ENCODE assay signal across 10 mouse cellular contexts in genomic region chr7:122470370-122471280, GRCm38 (mm10).
DNase-seq lines count a peak whose midpoint lies in the region; ATAC-seq lines count a peak whose summit lies in the region.
"Had no signal": no experiment of that assay in that cellular context is flagged by ENCODE, and none has a peak within 500 bp of the region (broad histone marks: within the 10 kb centered on the region; RNA-seq: fewer than 3 reads in every experiment).

No protein-coding gene starts in this region.

- ATAC-seq in intestine, embryonic 14.5 days (replicated peaks; ENCODE audit: low FRiP score, low TSS enrichment, low read depth), result 0 out of 2 replicates have a peak, but pooled peaks have one; percentile 66
- ATAC-seq in intestine, embryonic 15.5 days, result no peak
- peak; percentile 60 for ATAC-seq in inflammation-experienced regulatory T-cells, adult 6 months
- no peak; the same call in 1 of the 2 replicates for ATAC-seq in midbrain, embryonic 14.5 days (ENCODE audit: low FRiP score, low TSS enrichment)

- no peaks in the 10 kb centered on the region for H3K36me3 ChIP-seq in intestine, embryonic 14.5 days (ENCODE audit: control insufficient read depth, insufficient read depth, low read length)
- H3K36me3 ChIP-seq in intestine, embryonic 15.5 days, result no peaks in the 10 kb centered on the region
- no peaks in the 10 kb centered on the region for H3K36me3 ChIP-seq in midbrain, embryonic 14.5 days (ENCODE audit: control insufficient read depth, insufficient read depth, low read length)
- H3K36me3 ChIP-seq: G1E had no signal

- H3K27me3 ChIP-seq in intestine, embryonic 14.5 days (replicated peaks; ENCODE audit: control insufficient read depth, insufficient read depth, low read length), result no peaks in the 10 kb centered on the region
- H3K27me3 ChIP-seq in intestine, embryonic 15.5 days (replicated peaks), result no peaks in the 10 kb centered on the region
- H3K27me3 ChIP-seq in midbrain, embryonic 14.5 days (ENCODE audit: control insufficient read depth, insufficient read depth, low read length), result no peaks in the 10 kb centered on the region

- H3K9ac ChIP-seq in intestine, embryonic 14.5 days (ENCODE audit: low read length), result no peak overlapping the region
- H3K9ac ChIP-seq in intestine, embryonic 15.5 days, result no peak overlapping the region
- H3K9ac ChIP-seq in midbrain, embryonic 14.5 days (replicated peaks; ENCODE audit: low read length), result no peak overlapping the region

- no peak overlapping the region for H3K4me3 ChIP-seq in intestine, embryonic 14.5 days (ENCODE audit: low read depth, low read length)
- no peak overlapping the region for H3K4me3 ChIP-seq in intestine, embryonic 15.5 days (replicated peaks)
- no peak overlapping the region for H3K4me3 ChIP-seq in midbrain, embryonic 14.5 days (replicated peaks; ENCODE audit: low read depth, low read length)
- H3K4me3 ChIP-seq: myocyte had no signal

- peak; percentile 81 for DNase-seq in intestine, embryonic 14.5 days (ENCODE audit: low spot score)
- peak; percentile 86 to 88 for DNase-seq in cerebellum, postnatal 14 days
- peak; percentile 75 to 79 for DNase-seq in frontal cortex, postnatal 36 days (ENCODE audit: low spot score in 2 of 2)
- peak; percentile 59 to 81 for DNase-seq in left cerebral cortex, postnatal 14 days (ENCODE audit: low spot score in 2 of 2)
- peak; percentile 89 for DNase-seq in midbrain, embryonic 14.5 days
- peak; percentile 30 to 69 for DNase-seq in spleen, adult 18-20 months

- H3K4me2 ChIP-seq in intestine, embryonic 14.5 days (ENCODE audit: low read length), result no peak overlapping the region
- no peak overlapping the region for H3K4me2 ChIP-seq in intestine, embryonic 15.5 days (replicated peaks)
- no peak overlapping the region for H3K4me2 ChIP-seq in midbrain, embryonic 14.5 days (ENCODE audit: low read length)

- intact Hi-C loops in left cerebral cortex, postnatal 14 days (cut with DNase I), result loop anchor here (2.0 to 5.0 kb wide), 2 partner anchors 202 to 450 kb away; partner anchors contain the start of gene Cacng3

- 58% methylated on average over 18 of the region's 18 CpGs for WGBS in intestine, embryonic 14.5 days
- WGBS in intestine, embryonic 15.5 days, result 55% methylated on average over 18 of the region's 18 CpGs
- WGBS in midbrain, embryonic 14.5 days, result 51% methylated on average over 18 of the region's 18 CpGs

- no peak overlapping the region for H3K27ac ChIP-seq in intestine, embryonic 14.5 days (ENCODE audit: low read depth)
- H3K27ac ChIP-seq in intestine, embryonic 15.5 days, result no peak overlapping the region
- no peak overlapping the region for H3K27ac ChIP-seq in midbrain, embryonic 14.5 days (replicated peaks; ENCODE audit: low read depth, low read length)

- H3K9me3 ChIP-seq in intestine, embryonic 14.5 days (ENCODE audit: control insufficient read depth, low read length), result peaks cover 7% of the 10 kb centered on the region; the same call in 1 of the 2 replicates
- H3K9me3 ChIP-seq in intestine, embryonic 15.5 days, result no peaks in the 10 kb centered on the region
- H3K9me3 ChIP-seq in midbrain, embryonic 14.5 days (ENCODE audit: control insufficient read depth, low read length), result peaks cover 8% of the 10 kb centered on the region

- no peaks in the 10 kb centered on the region for H3K4me1 ChIP-seq in intestine, embryonic 14.5 days (replicated peaks; ENCODE audit: control insufficient read depth, insufficient read depth, low read length)
- H3K4me1 ChIP-seq in intestine, embryonic 15.5 days (replicated peaks), result no peaks in the 10 kb centered on the region
- H3K4me1 ChIP-seq in midbrain, embryonic 14.5 days (ENCODE audit: control insufficient read depth, insufficient read depth, low read length), result no peaks in the 10 kb centered on the region

Comparison
In these comparisons a context has a peak if more than half of its experiments do, and no peak if none do; other contexts are left out.
1. ATAC-seq: peak in intestine, embryonic 14.5 days (single experiment) and inflammation-experienced regulatory T-cells, adult 6 months (single experiment); none in intestine, embryonic 15.5 days (single experiment) and midbrain, embryonic 14.5 days (single experiment).
2. Peak in every context shown above with its lines, with median percentiles within 50 percentile points of each other: DNase-seq.